Mouse (Mus musculus) brain, embryonic 14.5 days (tissue): ENCODE measurements at regions not wholly inside any gene's neighbourhood (a gene's known extent, or its start where the extent isn't known, plus 50 kb on each side); places are given as distances from the start of the nearest gene placed in this dataset.

ENCODE experiments used
- DNase-seq: peaks from one replicate; pipeline ENCODE4 v3.0.0-alpha.2; 2011; ENCODE audit warnings: low read depth
- CTCF ChIP-seq: fragments of 200-500 bp; IDR thresholded peaks from 2 replicates; pipeline ENCODE4 v1.5.1; 2012; ENCODE audit warnings: inconsistent platforms, mild to moderate bottlenecking, moderate library complexity, borderline replicate concordance; ENCODE audit not compliant: insufficient read depth, insufficient read length; ENCODE audit errors: extremely low read depth
- POLR2A ChIP-seq: fragments of 200-500 bp; IDR thresholded peaks from 2 replicates; pipeline ENCODE4 v1.6.1; 2012; ENCODE audit warnings: mild to moderate bottlenecking, inconsistent platforms, borderline replicate concordance; ENCODE audit not compliant: poor library complexity, insufficient read depth, insufficient read length, severe bottlenecking; ENCODE audit errors: extremely low read depth

GRCm38 (mm10) chr15:93004551-93004950, 270.4 kb downstream of the Gxylt1 start:
- no peak for TF ChIP-seq CTCF
- TF ChIP-seq POLR2A, result no peak
- no peak for DNase-seq

DNA sequence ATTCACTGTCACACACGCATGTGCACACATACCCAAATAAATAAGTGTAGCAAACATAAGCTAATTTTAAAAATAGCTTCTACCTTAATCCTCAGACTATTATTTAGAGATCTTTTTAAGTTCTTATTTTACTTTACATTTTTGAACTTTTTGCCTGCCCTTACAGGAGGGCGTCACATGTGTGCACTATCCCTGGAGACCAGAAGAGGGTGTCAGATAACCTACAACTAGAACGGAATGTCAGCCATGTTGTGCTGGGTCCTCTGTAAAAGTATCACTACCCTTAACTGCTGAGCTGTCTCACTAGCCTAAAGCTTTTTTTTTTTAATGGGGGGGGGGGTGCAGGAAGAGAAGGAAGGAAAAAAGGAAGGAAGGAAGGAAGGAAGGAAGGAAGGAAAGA, 271.7 kb downstream of the Gxylt1 start:
- TF ChIP-seq POLR2A, result no peak
- TF ChIP-seq CTCF, result peak; percentile 31; the same call in 1 of the 2 replicates

DNA sequence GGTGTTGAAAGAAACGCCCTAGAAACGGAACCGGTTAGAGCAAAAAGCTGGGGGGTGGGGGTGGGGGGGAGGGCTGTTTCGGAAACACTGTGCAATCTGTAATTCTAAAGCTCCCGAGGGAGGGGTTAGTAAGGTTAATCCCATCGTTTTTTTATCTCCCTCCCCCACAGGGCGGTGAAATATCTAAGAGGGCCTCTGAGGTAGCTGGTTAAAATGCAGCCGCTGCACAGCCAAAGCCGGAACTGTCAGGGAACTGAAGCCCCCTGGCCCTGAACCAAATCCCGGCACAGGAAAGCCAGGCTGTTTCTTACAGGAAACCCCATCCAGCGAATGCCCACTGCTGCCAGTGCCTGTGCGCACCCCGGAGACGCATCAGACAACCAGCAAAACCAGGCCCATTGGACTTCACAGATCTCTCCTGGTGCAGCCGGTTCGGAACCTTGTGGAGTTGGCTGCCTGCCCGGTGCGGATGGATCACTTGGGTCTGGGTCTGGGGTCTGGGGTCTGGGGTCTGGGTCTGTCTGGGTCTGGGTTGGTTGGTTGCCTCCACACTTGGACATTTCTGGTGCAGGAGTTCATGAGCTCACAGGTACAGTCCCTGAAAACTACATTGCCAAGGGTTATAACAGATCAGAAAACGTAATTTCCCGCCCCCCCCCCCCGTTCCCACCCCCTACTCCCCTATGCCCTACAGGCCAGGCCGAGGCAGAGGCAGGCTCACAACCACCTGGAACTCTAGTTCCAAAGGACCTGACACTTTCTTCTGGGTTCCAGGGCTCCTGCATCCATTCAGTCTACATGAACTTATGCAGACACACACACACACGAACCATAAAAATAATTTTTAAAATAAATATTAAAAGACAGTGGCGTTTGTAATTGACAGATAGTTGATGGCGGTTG, 272.7 kb downstream of the Gxylt1 start:
- DNase-seq, result peak; percentile 89
- TF ChIP-seq CTCF, result no peak
- no peak for TF ChIP-seq POLR2A

More for the DNA sequence above, 271.7 kb downstream of the Gxylt1 start:
- no peak for DNase-seq

- TF ChIP-seq POLR2A (no peak), CTCF (no peak)
- peak; percentile 55 for DNase-seq
Observed at GRCm38 (mm10) chr15:93001346-93002001, 273.5 kb downstream of the Gxylt1 start.

DNA sequence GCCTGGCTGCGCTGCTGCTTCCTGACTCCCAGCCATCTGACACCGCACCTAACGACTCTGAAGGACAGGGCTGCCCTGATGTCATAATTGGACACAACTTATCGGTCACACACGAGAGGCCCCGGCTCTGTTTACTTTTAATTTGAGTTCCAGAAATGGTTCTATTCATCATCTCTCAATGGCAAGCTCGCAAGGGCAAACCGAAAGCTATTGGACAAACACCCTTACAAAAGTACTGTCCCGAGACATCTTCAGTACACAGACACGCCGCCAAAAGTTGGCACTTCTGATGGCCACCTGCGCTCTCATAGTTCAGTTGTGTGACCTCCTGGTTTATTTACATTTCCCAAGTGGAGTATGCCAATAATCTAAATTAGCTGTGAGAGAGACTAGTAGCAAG, 274.9 kb downstream of the Gxylt1 start:
- TF ChIP-seq CTCF (no peak), POLR2A (no peak)
- peak; percentile 35 for DNase-seq

DNA sequence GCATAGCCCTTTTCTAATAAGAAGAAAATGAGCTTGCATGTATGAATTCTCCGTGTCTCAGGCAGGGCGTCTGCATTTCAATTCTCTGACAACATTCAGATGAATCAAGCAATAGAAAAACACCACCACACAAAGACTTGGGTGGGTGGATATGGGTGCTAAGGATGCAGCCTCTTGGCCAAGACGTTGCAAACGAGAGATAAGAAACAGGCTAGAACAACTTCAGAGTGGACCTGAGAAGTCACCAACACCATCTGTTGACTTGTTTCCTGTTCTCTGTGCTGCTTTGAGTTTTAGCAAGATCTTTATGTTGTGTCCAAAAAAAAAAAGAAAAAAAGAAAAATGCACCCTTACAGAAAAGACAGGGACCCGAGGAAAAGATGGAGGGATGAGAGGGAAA, 277.0 kb downstream of the Gxylt1 start:
- DNase-seq, result no peak
- no peak for TF ChIP-seq POLR2A
- TF ChIP-seq CTCF, result no peak

DNA sequence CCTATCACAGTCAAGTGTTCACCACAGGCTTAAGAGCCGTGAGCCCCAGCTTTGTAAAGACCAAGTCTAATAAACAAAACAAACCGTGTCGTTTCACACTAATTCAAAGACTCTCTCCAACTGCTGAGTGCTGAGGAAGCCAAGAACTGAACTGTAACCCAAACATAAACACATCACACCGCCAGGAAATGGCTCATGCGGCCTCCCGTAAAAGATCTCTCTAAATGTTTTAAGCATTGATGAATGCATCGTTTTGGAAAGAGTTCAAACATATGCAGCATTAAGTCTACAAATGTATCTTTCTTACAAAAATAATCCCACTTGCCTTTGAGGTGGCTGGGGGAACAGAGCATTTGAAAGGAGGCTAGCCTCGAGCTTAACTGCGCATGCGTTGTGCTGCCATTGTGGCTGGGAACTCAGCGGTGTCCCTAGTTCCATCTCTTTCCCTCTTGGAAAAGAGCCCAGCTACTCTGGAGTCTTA, 280.7 kb downstream of the Gxylt1 start:
- DNase-seq, result peak; percentile 89
- TF ChIP-seq CTCF (no peak), POLR2A (no peak)

DNA sequence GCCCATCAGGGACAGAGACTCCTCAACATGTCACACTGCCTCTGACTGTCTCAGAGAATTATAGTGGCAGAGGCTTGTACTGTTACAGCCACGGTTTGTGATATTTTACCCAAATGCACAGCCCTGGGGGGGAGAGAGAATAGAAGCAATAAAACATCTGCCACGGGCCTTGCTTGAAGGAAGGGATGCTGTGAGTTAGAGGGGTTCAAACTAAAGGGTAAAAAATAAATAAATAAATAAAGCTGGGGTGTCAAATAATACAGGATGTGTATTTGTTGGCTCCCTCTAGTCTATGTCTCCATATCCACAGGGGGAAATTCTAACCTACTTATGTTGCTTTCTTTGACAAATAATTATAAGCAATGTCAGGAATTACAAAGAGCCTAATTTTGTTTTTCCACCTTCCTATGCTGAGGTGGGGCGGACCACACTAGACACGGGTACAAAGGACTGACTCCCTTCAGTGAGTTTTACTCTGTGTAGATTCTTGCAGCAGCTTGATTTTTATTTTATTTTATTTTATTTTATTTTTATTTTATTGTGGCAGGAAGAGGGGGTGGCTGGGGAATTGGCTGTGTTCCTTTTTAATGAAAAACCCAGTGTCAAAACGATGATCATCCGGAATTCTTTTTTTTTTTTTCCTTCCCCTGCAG, 281.3 kb downstream of the Gxylt1 start:
- DNase-seq, result no peak
- TF ChIP-seq POLR2A, result no peak
- no peak for TF ChIP-seq CTCF

- peak; percentile 28 for DNase-seq
- TF ChIP-seq POLR2A, result no peak
- no peak for TF ChIP-seq CTCF
Observed at GRCm38 (mm10) chr15:92975774-92976173, 299.2 kb downstream of the Gxylt1 start.

GRCm38 (mm10) chr15:92974931-92975330, 300.0 kb downstream of the Gxylt1 start:
- TF ChIP-seq POLR2A (no peak), CTCF (no peak)
- peak; percentile 82 for DNase-seq

DNA sequence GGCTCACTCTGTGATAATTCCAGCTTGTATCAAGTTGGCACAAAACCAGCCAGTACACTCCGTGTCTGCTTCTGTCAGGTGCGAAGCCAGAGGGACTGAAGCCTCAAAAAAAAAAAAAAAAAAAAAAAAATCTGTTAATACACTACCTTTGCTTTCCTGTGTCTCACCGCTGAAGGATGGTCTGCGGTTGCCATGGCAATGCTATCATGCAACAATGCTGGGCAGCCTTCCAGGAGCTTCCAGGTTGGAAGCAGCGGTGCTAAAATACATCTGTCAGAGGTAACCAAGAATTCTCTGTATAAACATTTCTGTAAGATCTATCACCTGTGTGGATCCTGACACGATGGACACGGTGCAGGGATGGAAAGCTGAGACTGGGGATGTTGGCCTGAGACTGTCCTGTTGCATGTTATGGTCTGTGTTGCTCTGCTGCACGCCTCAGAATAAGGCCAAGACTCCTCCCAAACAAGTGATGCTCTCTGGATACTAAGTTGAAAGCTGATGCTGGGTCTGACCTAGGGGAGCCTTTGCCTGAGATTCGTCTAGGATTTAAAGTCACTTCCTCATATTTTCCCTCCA, 301.2 kb downstream of the Gxylt1 start:
- peak; percentile 82 for DNase-seq
- TF ChIP-seq CTCF (no peak), POLR2A (no peak)
